Mouse (Mus musculus): ENCODE measurements around the gene Homer3.

The Homer3 gene

GRCm38 (mm10) chr8:70332070-70332877 lies 49.6 kb downstream of the Homer3 start:
- DNase-seq (ENCODE audit: low read depth, low spot score) = no peak

DNA sequence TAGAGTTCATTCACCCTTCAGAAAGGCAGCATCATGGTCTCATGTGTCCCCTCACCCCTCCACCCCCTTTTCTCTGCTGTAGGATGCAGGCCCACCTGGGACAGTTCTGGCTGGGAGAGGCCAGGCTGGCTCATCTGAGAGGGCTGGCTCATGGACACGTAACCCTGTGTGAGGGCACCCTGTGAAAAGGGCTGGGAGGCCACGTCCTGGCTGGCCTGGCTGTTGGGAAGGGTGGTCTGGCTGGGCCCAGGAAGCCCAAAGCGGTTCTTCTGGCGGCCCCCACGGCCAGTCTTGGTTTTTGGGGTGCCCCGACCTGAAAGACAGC lies 50.2 kb downstream of the Homer3 start:
- no peak for DNase-seq (ENCODE audit: low read depth, low spot score)

DNA sequence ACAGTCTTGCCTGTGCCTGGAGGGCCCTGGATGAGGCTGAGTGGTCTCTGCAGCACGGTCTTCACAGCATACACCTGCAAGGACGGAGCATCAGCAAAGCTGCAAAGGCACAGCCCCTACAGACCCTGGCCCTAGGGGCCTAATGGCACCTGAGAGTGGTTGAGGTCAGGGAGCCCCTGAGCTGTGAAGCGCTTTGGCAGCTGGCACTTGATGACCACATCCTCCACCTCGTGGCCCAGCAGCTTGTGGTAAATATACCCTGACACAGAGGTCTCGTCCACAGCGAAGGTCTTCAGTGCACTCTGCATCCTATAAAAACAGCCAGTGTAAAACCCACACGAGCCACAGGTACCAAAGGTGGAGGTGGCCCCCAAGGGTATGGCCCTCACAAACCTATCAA lies 56.3 kb downstream of the Homer3 start:
- no peak for DNase-seq (ENCODE audit: low read depth, low spot score)

DNA sequence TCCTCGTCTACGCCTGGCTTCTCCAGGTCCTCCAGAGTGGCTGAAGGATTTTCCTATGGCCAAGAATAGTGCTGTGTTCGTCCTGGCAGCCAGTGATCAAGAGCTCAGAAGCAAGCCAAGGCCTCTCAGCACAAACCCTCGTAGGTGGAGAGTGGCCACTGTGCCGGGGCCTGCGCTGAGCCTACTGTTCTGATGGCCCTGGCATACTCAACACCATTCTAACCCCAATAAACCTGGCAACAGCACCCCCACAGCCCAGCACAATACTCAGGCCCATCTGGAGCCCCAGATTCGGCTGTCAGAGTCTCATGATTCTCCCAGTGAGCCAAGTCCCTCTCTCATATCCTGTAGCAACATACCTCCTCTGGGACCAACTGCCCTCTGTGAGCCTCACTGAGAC lies 58.0 kb downstream of the Homer3 start:
- no peak for DNase-seq (ENCODE audit: low read depth, low spot score)

- DNase-seq (ENCODE audit: low read depth, low spot score) = no peak
These were observed 59.4 kb downstream of the Homer3 start for GRCm38 (mm10) chr8:70342007-70342406.

DNA sequence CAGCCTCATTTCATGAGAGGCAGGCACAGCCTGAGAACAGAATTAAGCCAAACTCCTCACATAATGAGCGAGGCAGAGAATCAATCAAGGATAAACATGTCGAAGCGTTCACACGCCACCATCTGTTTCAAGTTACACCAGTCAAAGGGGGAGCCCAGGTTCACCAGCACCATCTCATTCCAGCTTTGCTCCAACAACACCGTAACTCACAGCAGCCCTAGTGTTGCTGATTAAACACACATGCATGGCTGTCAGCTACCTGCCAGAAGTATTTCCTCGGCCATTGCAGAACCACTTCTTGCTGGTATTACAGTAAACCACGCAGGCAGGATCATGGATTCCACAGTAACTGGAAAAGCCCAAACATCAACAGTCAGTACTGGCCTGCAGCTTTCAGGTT lies 60.4 kb downstream of the Homer3 start:
- no peak for DNase-seq (ENCODE audit: low read depth, low spot score)

DNA sequence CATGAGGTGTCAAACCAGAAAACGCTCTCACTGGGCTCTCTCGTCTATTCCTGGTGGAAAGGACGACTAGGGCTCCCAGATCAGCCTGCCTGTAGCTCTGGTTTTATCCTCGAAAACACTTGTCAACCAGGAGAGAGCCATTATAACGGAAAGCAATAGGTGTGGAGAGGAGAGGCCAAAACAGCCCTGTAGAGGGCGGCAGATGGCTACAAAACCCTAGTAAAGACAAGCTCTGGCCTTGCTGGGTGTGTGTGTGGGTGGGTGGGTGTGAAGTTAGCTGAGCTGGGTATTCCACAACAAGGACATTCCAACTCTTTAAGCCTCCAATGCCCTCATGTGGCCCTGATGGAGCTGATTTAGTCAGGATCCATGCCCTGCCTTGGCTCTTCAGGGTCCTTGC lies 61.1 kb downstream of the Homer3 start:
- peak; percentile 80 for DNase-seq (ENCODE audit: low read depth, low spot score)

Measured in 3T3-L1 (cell line).